Mouse (Mus musculus): Measurements from ENCODE around the gene Oscar. TPM values are rescaled to one million over a fixed set of nuclear protein-coding genes. Genes with fewer than 3 reads are reported as not detected.

Gene Oscar
- 0.11 and 0.20 TPM in 2 replicates for polyA plus RNA-seq (2014; fragmentation: Nextera tagmentation; extraction: Ambion mirVana)

- H3K27ac ChIP-seq (replicated peaks; ENCODE audit: low read depth, low read length): no peak within 1 kb of the TSS
- H3K9me3 ChIP-seq (replicated peaks; ENCODE audit: control insufficient read depth, low read length): no peaks in the 10 kb centered on the region
- no peak within 1 kb of the TSS for H3K4me3 ChIP-seq (ENCODE audit: low read depth, low read length)
- H3K9ac ChIP-seq (replicated peaks; ENCODE audit: low read length): no peak within 1 kb of the TSS
- WGBS: 80% methylated on average over 4 of the region's 4 CpGs
- ATAC-seq (replicated peaks; ENCODE audit: insufficient number of reproducible peaks, low FRiP score, low TSS enrichment, low read depth) (no peak), DNase-seq (ENCODE audit: low spot score) (no peak)
- no peaks in the 10 kb centered on the region for H3K27me3 ChIP-seq (ENCODE audit: control insufficient read depth, insufficient read depth, low read length)
- no peak within 1 kb of the TSS for H3K4me2 ChIP-seq (ENCODE audit: low read depth, low read length)
- H3K36me3 ChIP-seq (replicated peaks; ENCODE audit: control insufficient read depth, insufficient read depth, low read depth, low read length): peaks cover 3% of the 10 kb centered on the region
- no peaks in the 10 kb centered on the region for H3K4me1 ChIP-seq (ENCODE audit: control insufficient read depth, insufficient read depth, low read length)
These were observed at the start of gene Oscar for GRCm38 (mm10) chr7:3616057-3616388. TSS of gene Oscar (minus strand) at chr7:3616157.

- Histone ChIP-seq H3K9ac (replicated peaks; ENCODE audit: low read length) (peak within 1 kb of the TSS; percentile 77), H3K27ac (replicated peaks; ENCODE audit: low read depth, low read length) (peak within 1 kb of the TSS; percentile 63), H3K4me1 (ENCODE audit: control insufficient read depth, insufficient read depth, low read length) (no peaks in the 10 kb centered on the region; the same call in 1 of the 2 replicates), H3K4me2 (ENCODE audit: low read depth, low read length) (peak within 1 kb of the TSS; percentile 65), H3K27me3 (ENCODE audit: control insufficient read depth, insufficient read depth, low read length) (no peaks in the 10 kb centered on the region), H3K4me3 (ENCODE audit: low read depth, low read length) (peak within 1 kb of the TSS; percentile 64), H3K36me3 (replicated peaks; ENCODE audit: control insufficient read depth, insufficient read depth, low read depth, low read length) (peaks cover 3% of the 10 kb centered on the region; the same call in 1 of the 2 replicates), H3K9me3 (replicated peaks; ENCODE audit: control insufficient read depth, low read length) (no peaks in the 10 kb centered on the region)
- ATAC-seq (replicated peaks; ENCODE audit: insufficient number of reproducible peaks, low FRiP score, low TSS enrichment, low read depth): peak; percentile 99
- WGBS: 4% methylated on average over 44 of the region's 45 CpGs
- DNase-seq (ENCODE audit: low spot score): peak; percentile 97
These were observed 49.5 kb upstream of the Oscar start, which contains the start of gene Leng1 for GRCm38 (mm10) chr7:3665215-3666114. TSS of gene Leng1 (minus strand) at chr7:3665840.

- Histone ChIP-seq H3K4me1 (ENCODE audit: control insufficient read depth, insufficient read depth, low read length) (no peaks in the 10 kb centered on the region; the same call in 1 of the 2 replicates), H3K4me3 (ENCODE audit: low read depth, low read length) (peak overlapping the region; percentile 64), H3K36me3 (replicated peaks; ENCODE audit: control insufficient read depth, insufficient read depth, low read depth, low read length) (peaks cover 7% of the 10 kb centered on the region), H3K27me3 (ENCODE audit: control insufficient read depth, insufficient read depth, low read length) (no peaks in the 10 kb centered on the region), H3K4me2 (ENCODE audit: low read depth, low read length) (peak overlapping the region; percentile 65), H3K27ac (replicated peaks; ENCODE audit: low read depth, low read length) (peak overlapping the region; percentile 63; the same call in 1 of the 2 replicates), H3K9ac (replicated peaks; ENCODE audit: low read length) (peak overlapping the region; percentile 77), H3K9me3 (replicated peaks; ENCODE audit: control insufficient read depth, low read length) (no peaks in the 10 kb centered on the region)
- DNase-seq (ENCODE audit: low spot score) (peak; percentile 31), ATAC-seq (replicated peaks; ENCODE audit: insufficient number of reproducible peaks, low FRiP score, low TSS enrichment, low read depth) (peak; percentile 25)
- WGBS: 33% methylated on average over 15 of the region's 15 CpGs
These were observed 48.7 kb upstream of the Oscar start for GRCm38 (mm10) chr7:3664524-3665214.

- ATAC-seq (replicated peaks; ENCODE audit: insufficient number of reproducible peaks, low FRiP score, low TSS enrichment, low read depth): 0 out of 2 replicates have a peak, but pooled peaks have one; percentile 14
- Histone ChIP-seq H3K9ac (replicated peaks; ENCODE audit: low read length) (no peak overlapping the region), H3K27me3 (ENCODE audit: control insufficient read depth, insufficient read depth, low read length) (no peaks in the 10 kb centered on the region), H3K4me2 (ENCODE audit: low read depth, low read length) (no peak overlapping the region), H3K4me3 (ENCODE audit: low read depth, low read length) (no peak overlapping the region), H3K36me3 (replicated peaks; ENCODE audit: control insufficient read depth, insufficient read depth, low read depth, low read length) (peaks cover 33% of the 10 kb centered on the region), H3K4me1 (ENCODE audit: control insufficient read depth, insufficient read depth, low read length) (no peaks in the 10 kb centered on the region), H3K27ac (replicated peaks; ENCODE audit: low read depth, low read length) (no peak overlapping the region), H3K9me3 (replicated peaks; ENCODE audit: control insufficient read depth, low read length) (no peaks in the 10 kb centered on the region)
- DNase-seq (ENCODE audit: low spot score): no peak
- WGBS: 97% methylated on average over 13 of the region's 14 CpGs
These were observed 42.6 kb upstream of the Oscar start for GRCm38 (mm10) chr7:3658578-3658977.

GRCm38 (mm10) chr7:3656966-3657365, 41.0 kb upstream of the Oscar start:
- WGBS: 89% methylated on average over 4 of the region's 4 CpGs
- DNase-seq (ENCODE audit: low spot score): no peak
- H3K9me3 ChIP-seq (replicated peaks; ENCODE audit: control insufficient read depth, low read length): no peaks in the 10 kb centered on the region
- H3K4me2 ChIP-seq (ENCODE audit: low read depth, low read length): no peak overlapping the region
- no peak overlapping the region for H3K4me3 ChIP-seq (ENCODE audit: low read depth, low read length)
- no peak overlapping the region for H3K27ac ChIP-seq (replicated peaks; ENCODE audit: low read depth, low read length)
- H3K27me3 ChIP-seq (ENCODE audit: control insufficient read depth, insufficient read depth, low read length): no peaks in the 10 kb centered on the region
- no peak overlapping the region for H3K9ac ChIP-seq (replicated peaks; ENCODE audit: low read length)
- no peaks in the 10 kb centered on the region for H3K4me1 ChIP-seq (ENCODE audit: control insufficient read depth, insufficient read depth, low read length)
- no peak for ATAC-seq (replicated peaks; ENCODE audit: insufficient number of reproducible peaks, low FRiP score, low TSS enrichment, low read depth)
- H3K36me3 ChIP-seq (replicated peaks; ENCODE audit: control insufficient read depth, insufficient read depth, low read depth, low read length): peaks cover 36% of the 10 kb centered on the region

GRCm38 (mm10) chr7:3646641-3647040, 30.7 kb upstream of the Oscar start:
- Histone ChIP-seq H3K4me2 (ENCODE audit: low read depth, low read length) (peak overlapping the region; percentile 86), H3K4me3 (ENCODE audit: low read depth, low read length) (peak overlapping the region; percentile 98), H3K36me3 (replicated peaks; ENCODE audit: control insufficient read depth, insufficient read depth, low read depth, low read length) (no peaks in the 10 kb centered on the region; the same call in 1 of the 2 replicates), H3K4me1 (ENCODE audit: control insufficient read depth, insufficient read depth, low read length) (peaks cover 6% of the 10 kb centered on the region; the same call in 1 of the 2 replicates), H3K9me3 (replicated peaks; ENCODE audit: control insufficient read depth, low read length) (no peaks in the 10 kb centered on the region), H3K27me3 (ENCODE audit: control insufficient read depth, insufficient read depth, low read length) (no peaks in the 10 kb centered on the region), H3K9ac (replicated peaks; ENCODE audit: low read length) (peak overlapping the region; percentile 99), H3K27ac (replicated peaks; ENCODE audit: low read depth, low read length) (no peak overlapping the region)
- DNase-seq (ENCODE audit: low spot score) (no peak), ATAC-seq (replicated peaks; ENCODE audit: insufficient number of reproducible peaks, low FRiP score, low TSS enrichment, low read depth) (no peak)
- WGBS: 65% methylated on average over 4 of the region's 4 CpGs

GRCm38 (mm10) chr7:3646188-3646587, 30.2 kb upstream of the Oscar start:
- DNase-seq (ENCODE audit: low spot score): no peak
- peaks cover 6% of the 10 kb centered on the region; the same call in 1 of the 2 replicates for H3K4me1 ChIP-seq (ENCODE audit: control insufficient read depth, insufficient read depth, low read length)
- peak overlapping the region; percentile 86 for H3K4me2 ChIP-seq (ENCODE audit: low read depth, low read length)
- H3K9me3 ChIP-seq (replicated peaks; ENCODE audit: control insufficient read depth, low read length): no peaks in the 10 kb centered on the region
- no peak overlapping the region for H3K27ac ChIP-seq (replicated peaks; ENCODE audit: low read depth, low read length)
- H3K4me3 ChIP-seq (ENCODE audit: low read depth, low read length): peak overlapping the region; percentile 98
- ATAC-seq (replicated peaks; ENCODE audit: insufficient number of reproducible peaks, low FRiP score, low TSS enrichment, low read depth): no peak
- WGBS: 18% methylated on average over 9 of the region's 9 CpGs
- peak overlapping the region; percentile 99 for H3K9ac ChIP-seq (replicated peaks; ENCODE audit: low read length)
- H3K27me3 ChIP-seq (ENCODE audit: control insufficient read depth, insufficient read depth, low read length): no peaks in the 10 kb centered on the region
- no peaks in the 10 kb centered on the region; the same call in none of the 2 replicates for H3K36me3 ChIP-seq (replicated peaks; ENCODE audit: control insufficient read depth, insufficient read depth, low read depth, low read length)
